Comparison of ENCODE assay signal across 10 mouse cellular contexts in genomic region chr14:7822693-7823092, GRCm38 (mm10). TPM values are rescaled to one million over a fixed set of nuclear protein-coding genes. Genes with fewer than 3 reads are reported as not detected.
A peak's percentile ranks its signal among the peaks of the same experiment; 100 is the strongest.
DNase-seq lines count a peak whose midpoint lies in the region; ATAC-seq and TF ChIP-seq lines count a peak whose summit lies in the region.
"Had no signal": no experiment of that assay in that cellular context is flagged by ENCODE, and none has a peak within 500 bp of the region (broad histone marks: within the 10 kb centered on the region; RNA-seq: fewer than 3 reads in every experiment).

No protein-coding gene starts in this region.

- no peak for TF ChIP-seq CTCF in layer of hippocampus, adult 2 months (conservative IDR thresholded peaks at IDR 0.05)

- H3K9me3 ChIP-seq in midbrain, embryonic 10.5 days (replicated peaks) = no peaks in the 10 kb centered on the region
- no peaks in the 10 kb centered on the region for H3K9me3 ChIP-seq in midbrain, embryonic 13.5 days
- no peaks in the 10 kb centered on the region for H3K9me3 ChIP-seq in embryonic facial prominence, embryonic 13.5 days
- H3K9me3 ChIP-seq: liver, embryonic 15.5 days had no signal

- intact Hi-C loops in heart, postnatal 25 days (cut with DNase I) = no loop called here
- intact Hi-C loops in left cerebral cortex, postnatal 14 days (cut with DNase I) = no loop called here

- H3K4me3 ChIP-seq in midbrain, embryonic 10.5 days = no peak overlapping the region
- H3K4me3 ChIP-seq in midbrain, embryonic 13.5 days (replicated peaks) = no peak overlapping the region
- peak overlapping the region; percentile 20; the same call in 1 of the 2 replicates for H3K4me3 ChIP-seq in embryonic facial prominence, embryonic 13.5 days
- no peak overlapping the region for H3K4me3 ChIP-seq in layer of hippocampus, adult 2 months
- H3K4me3 ChIP-seq: liver, embryonic 15.5 days had no signal

- WGBS in midbrain, embryonic 10.5 days = 45% methylated on average over 7 of the region's 7 CpGs
- 46% methylated on average over 7 of the region's 7 CpGs for WGBS in midbrain, embryonic 13.5 days
- 25% methylated on average over 7 of the region's 7 CpGs for WGBS in embryonic facial prominence, embryonic 13.5 days

- H3K4me1 ChIP-seq in midbrain, embryonic 10.5 days = peaks cover 61% of the 10 kb centered on the region
- H3K4me1 ChIP-seq in midbrain, embryonic 13.5 days (replicated peaks) = peaks cover 49% of the 10 kb centered on the region
- H3K4me1 ChIP-seq in embryonic facial prominence, embryonic 13.5 days = peaks cover 81% of the 10 kb centered on the region

- DNase-seq in midbrain, embryonic 10.5 days (ENCODE audit: low spot score) = peak; percentile 56
- DNase-seq in heart, postnatal 25 days (ENCODE audit: low spot score) = peak; percentile 33
- peak; percentile 39 for DNase-seq in retina, postnatal 1 day
- DNase-seq in left cerebral cortex, postnatal 14 days (ENCODE audit: low spot score in 2 of 2) = no peak
- no peak for DNase-seq in layer of hippocampus, adult 2 months (ENCODE audit: low spot score in 2 of 2)

- peak overlapping the region; percentile 61; the same call in 1 of the 2 replicates for H3K27ac ChIP-seq in midbrain, embryonic 10.5 days (replicated peaks)
- no peak overlapping the region for H3K27ac ChIP-seq in midbrain, embryonic 13.5 days
- peak overlapping the region; percentile 88 for H3K27ac ChIP-seq in embryonic facial prominence, embryonic 13.5 days
- no peak overlapping the region for H3K27ac ChIP-seq in layer of hippocampus, adult 2 months
- H3K27ac ChIP-seq: liver, embryonic 15.5 days had no signal

- H3K36me3 ChIP-seq in midbrain, embryonic 10.5 days = no peaks in the 10 kb centered on the region
- no peaks in the 10 kb centered on the region for H3K36me3 ChIP-seq in midbrain, embryonic 13.5 days
- no peaks in the 10 kb centered on the region for H3K36me3 ChIP-seq in embryonic facial prominence, embryonic 13.5 days
- H3K36me3 ChIP-seq: liver, embryonic 15.5 days had no signal

- ATAC-seq in midbrain, embryonic 13.5 days = no peak
- ATAC-seq in embryonic facial prominence, embryonic 13.5 days (ENCODE audit: insufficient number of reproducible peaks, insufficient read depth, low FRiP score, low TSS enrichment, low read depth) = peak; percentile 20; the same call in 1 of the 2 replicates
- no peak for ATAC-seq in megakaryocyte, adult 5-6 weeks (ENCODE audit: poor library complexity, severe bottlenecking)

- no peak overlapping the region for H3K4me2 ChIP-seq in midbrain, embryonic 13.5 days (replicated peaks)
- peak overlapping the region; percentile 88 for H3K4me2 ChIP-seq in embryonic facial prominence, embryonic 13.5 days
- H3K4me2 ChIP-seq: liver, embryonic 15.5 days had no signal

- H3K27me3 ChIP-seq in midbrain, embryonic 10.5 days (ENCODE audit: low read depth, poor library complexity, severe bottlenecking) = peaks cover 12% of the 10 kb centered on the region
- H3K27me3 ChIP-seq in midbrain, embryonic 13.5 days = no peaks in the 10 kb centered on the region; the same call in 1 of the 2 replicates
- H3K27me3 ChIP-seq in embryonic facial prominence, embryonic 13.5 days = no peaks in the 10 kb centered on the region

- H3K9ac ChIP-seq in midbrain, embryonic 13.5 days (replicated peaks) = no peak overlapping the region
- peak overlapping the region; percentile 54; the same call in 1 of the 2 replicates for H3K9ac ChIP-seq in embryonic facial prominence, embryonic 13.5 days
- H3K9ac ChIP-seq: liver, embryonic 15.5 days had no signal

RNA-seq across cellular contexts. Expression of gene Flnb, which starts 4.9 kb away (rescaled TPM):
- 13.8 and 17.0 TPM in 2 replicates for polyA plus RNA-seq in midbrain, embryonic 10.5 days (2016; fragmentation: Nextera tagmentation; extraction: Ambion mirVana)
- polyA plus RNA-seq in midbrain, embryonic 13.5 days (2015; fragmentation: Nextera tagmentation; extraction: Ambion mirVana) = 10.8 and 11.3 TPM in 2 replicates
- 23.9 and 30.7 TPM in 2 replicates for polyA plus RNA-seq in embryonic facial prominence, embryonic 13.5 days (2015; fragmentation: Nextera tagmentation; extraction: Ambion mirVana)
- total RNA-seq in heart, postnatal 25 days (2021) = 10 to 100 TPM; 21.9 to 27.7 TPM
- 4.6 and 5.1 TPM in 2 replicates for total RNA-seq in megakaryocyte, adult 5-6 weeks (2015)
- total RNA-seq in megakaryocyte, adult 5-6 weeks (2017) = 6.1 and 6.3 TPM in 2 replicates
- 10 to 100 TPM; 31.2 to 33.8 TPM for total RNA-seq in left cerebral cortex, postnatal 14 days (2021)
- total RNA-seq in layer of hippocampus, adult 2 months (2021) = 10 to 100 TPM; 61.8 to 77.9 TPM

RNA-seq across cellular contexts. Expression of gene Gm26661, which starts 31.3 kb away (rescaled TPM):
- not detected in 2 replicates for polyA plus RNA-seq in midbrain, embryonic 10.5 days (2016; fragmentation: Nextera tagmentation; extraction: Ambion mirVana)
- not detected in 2 replicates for polyA plus RNA-seq in midbrain, embryonic 13.5 days (2015; fragmentation: Nextera tagmentation; extraction: Ambion mirVana)
- polyA plus RNA-seq in embryonic facial prominence, embryonic 13.5 days (2015; fragmentation: Nextera tagmentation; extraction: Ambion mirVana) = not detected in 2 replicates
- total RNA-seq in heart, postnatal 25 days (2021) = not detected
- not detected in 2 replicates for total RNA-seq in megakaryocyte, adult 5-6 weeks (2015)
- total RNA-seq in megakaryocyte, adult 5-6 weeks (2017) = not detected in 2 replicates
- not detected for total RNA-seq in left cerebral cortex, postnatal 14 days (2021)
- not detected for total RNA-seq in layer of hippocampus, adult 2 months (2021)
- total RNA-seq: heart, adult 18-20 months had no signal
- polyA plus RNA-seq: liver, embryonic 15.5 days had no signal

Comparison
In these comparisons a context has a peak if more than half of its experiments do, and no peak if none do; other contexts are left out.
1. H3K27ac ChIP-seq: peak in midbrain, embryonic 10.5 days (single experiment) and embryonic facial prominence, embryonic 13.5 days (single experiment); none in midbrain, embryonic 13.5 days (single experiment) and layer of hippocampus, adult 2 months (single experiment).
2. DNase-seq: peak in midbrain, embryonic 10.5 days (single experiment), heart, postnatal 25 days (single experiment) and retina, postnatal 1 day (single experiment); none in left cerebral cortex, postnatal 14 days (0 of 2) and layer of hippocampus, adult 2 months (0 of 2).